Mouse (Mus musculus): ENCODE results near the gene Sult1d1.
"Not testable (repeated sequence)": the region's sequence is repeated elsewhere in the genome, so short reads cannot be mapped to it uniquely, and the experiment has no call there.

Sult1d1 gene

GRCm38 (mm10) chr5:87568845-87569244, at the start of gene Sult1d1:
Gene Sult1d1 (minus strand): TSS chr5:87569027.
- DNase-seq = no peak

GRCm38 (mm10) chr5:87615128-87615390, 46.2 kb upstream of the Sult1d1 start:
- no peak for DNase-seq

- DNase-seq = no peak
Measured at GRCm38 (mm10) chr5:87614364-87615127, 45.7 kb upstream of the Sult1d1 start.

- no peak for DNase-seq
Measured at GRCm38 (mm10) chr5:87601018-87601417, 32.2 kb upstream of the Sult1d1 start.

- DNase-seq = no peak
Measured at GRCm38 (mm10) chr5:87597891-87598290, 29.1 kb upstream of the Sult1d1 start.

- no peak for DNase-seq
Measured at GRCm38 (mm10) chr5:87591494-87591893, 22.7 kb upstream of the Sult1d1 start, which contains the start of gene Sult1e1. Gene Sult1e1 (minus strand): TSS chr5:87591594.

GRCm38 (mm10) chr5:87589916-87590315, 21.1 kb upstream of the Sult1d1 start:
- DNase-seq = no peak

- no peak for DNase-seq
Measured at GRCm38 (mm10) chr5:87580389-87580788, 11.6 kb upstream of the Sult1d1 start.

- no peak for DNase-seq
Measured at GRCm38 (mm10) chr5:87574174-87574573, 5.3 kb upstream of the Sult1d1 start.

- DNase-seq = no peak
Measured at GRCm38 (mm10) chr5:87573490-87573889, 4.7 kb upstream of the Sult1d1 start.

- DNase-seq = no peak
Measured at GRCm38 (mm10) chr5:87572781-87573180, 4.0 kb upstream of the Sult1d1 start.

GRCm38 (mm10) chr5:87567306-87567705, 1.5 kb downstream of the Sult1d1 start:
- DNase-seq = no peak

- no peak for DNase-seq
Measured at GRCm38 (mm10) chr5:87562966-87563365, 5.9 kb downstream of the Sult1d1 start.

- DNase-seq = no peak
Measured at GRCm38 (mm10) chr5:87562526-87562925, 6.3 kb downstream of the Sult1d1 start.

- DNase-seq = no peak
Measured at GRCm38 (mm10) chr5:87560145-87560544, 8.7 kb downstream of the Sult1d1 start.

- no peak for DNase-seq
Measured at GRCm38 (mm10) chr5:87550935-87551334, 17.9 kb downstream of the Sult1d1 start.

- no peak for DNase-seq
Measured at GRCm38 (mm10) chr5:87538111-87538510, 30.7 kb downstream of the Sult1d1 start, which contains the start of gene Sult1b1. Gene Sult1b1 (minus strand): TSS chr5:87538195.

GRCm38 (mm10) chr5:87535994-87536644, 32.7 kb downstream of the Sult1d1 start:
- no peak for DNase-seq

- no peak for DNase-seq
Measured at GRCm38 (mm10) chr5:87532288-87532687, 36.5 kb downstream of the Sult1d1 start.

- not testable (repeated sequence) for DNase-seq
Measured at GRCm38 (mm10) chr5:87523561-87523960, 45.3 kb downstream of the Sult1d1 start.

- DNase-seq = no peak
Measured at GRCm38 (mm10) chr5:87505776-87506458, 62.9 kb downstream of the Sult1d1 start.

Measured in cerebellum, adult 11 months (tissue).